Mouse (Mus musculus) c-Kit-positive CD71-negative TER-119-negative erythroid progenitor cells, embryonic 14.5 days (primary cell): ENCODE measurements at regions not wholly inside any gene's neighbourhood (a gene's known extent, or its start where the extent isn't known, plus 50 kb on each side); places are given as distances from the start of the nearest gene placed in this dataset.
"Not testable (repeated sequence)": the region's sequence is repeated elsewhere in the genome, so short reads cannot be mapped to it uniquely, and the experiment has no call there.

Experiments used
- DNase-seq: peaks from one replicate; pipeline ENCODE4 v3.0.0-alpha.2; 2013; ENCODE audit warnings: low read depth

DNA sequence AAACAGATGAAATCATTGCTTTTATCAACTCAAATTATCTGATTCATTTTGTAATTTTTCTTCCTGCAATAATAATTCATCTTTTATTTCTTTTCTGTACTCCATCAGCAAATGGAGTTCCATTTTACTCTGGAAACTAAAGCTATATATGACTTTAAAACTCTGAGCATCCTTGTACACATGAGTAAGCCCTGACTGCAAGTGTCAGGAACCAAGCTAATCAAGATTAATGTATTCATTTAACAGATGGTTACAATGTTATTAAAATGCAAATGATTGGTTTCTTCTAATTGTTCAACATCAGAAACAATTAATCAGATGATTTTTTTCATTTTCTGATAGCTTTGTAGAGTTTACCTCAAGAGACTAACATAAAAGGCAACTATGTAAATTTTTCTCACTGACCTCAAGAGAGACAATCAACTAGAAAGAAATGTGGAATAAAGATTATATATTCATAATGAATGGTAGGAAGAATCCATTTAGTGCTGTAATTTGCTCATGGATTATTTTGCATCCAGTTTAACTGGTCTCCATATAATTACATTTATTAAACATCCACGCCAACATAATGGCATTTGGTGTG lies 1064.5 kb downstream of the Basp1 start:
- DNase-seq, result no peak

DNA sequence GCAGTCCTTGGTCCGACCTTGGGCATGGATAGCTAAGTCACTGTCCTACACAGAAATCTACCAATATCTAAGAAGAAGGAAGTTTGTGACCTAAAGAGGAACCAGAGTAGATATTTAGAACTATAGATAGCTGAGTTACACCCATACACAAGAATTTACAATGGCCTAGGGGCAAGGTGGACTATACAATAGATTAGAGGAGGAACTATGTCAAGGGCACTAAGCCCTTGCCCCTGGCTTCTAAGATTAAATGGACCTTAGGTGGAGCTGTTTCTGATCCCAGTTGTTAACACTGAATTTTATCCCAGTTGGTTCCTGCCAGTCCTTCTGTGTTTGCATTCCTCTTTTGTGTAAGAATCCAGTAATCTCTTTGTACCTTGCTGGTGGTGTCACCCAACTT lies 1077.7 kb downstream of the Basp1 start:
- DNase-seq, result not testable (repeated sequence)

DNA sequence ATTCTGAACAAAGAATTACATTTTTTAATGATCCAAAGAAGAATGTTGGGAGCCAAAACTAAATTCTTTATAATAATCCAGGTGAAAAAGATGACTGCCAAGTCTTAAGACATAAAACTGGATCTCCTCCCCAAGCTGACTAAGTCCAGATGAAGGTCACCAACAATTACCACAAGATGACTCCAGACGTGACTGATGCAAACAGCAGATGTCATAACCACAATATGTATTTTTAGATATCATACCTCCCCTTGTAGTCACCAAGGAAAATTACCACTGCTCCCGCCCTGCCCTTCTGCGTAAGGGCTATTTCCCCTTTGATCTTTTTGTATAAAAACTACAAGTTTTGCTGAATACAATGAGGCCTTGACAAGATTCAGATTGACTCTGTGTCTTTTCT lies 1110.4 kb downstream of the Basp1 start:
- not testable (repeated sequence) for DNase-seq

GRCm38 (mm10) chr15:24297236-24297635 lies 1116.3 kb downstream of the Basp1 start:
- no peak for DNase-seq

GRCm38 (mm10) chr15:24296798-24297197 lies 1116.8 kb downstream of the Basp1 start:
- DNase-seq, result no peak

DNA sequence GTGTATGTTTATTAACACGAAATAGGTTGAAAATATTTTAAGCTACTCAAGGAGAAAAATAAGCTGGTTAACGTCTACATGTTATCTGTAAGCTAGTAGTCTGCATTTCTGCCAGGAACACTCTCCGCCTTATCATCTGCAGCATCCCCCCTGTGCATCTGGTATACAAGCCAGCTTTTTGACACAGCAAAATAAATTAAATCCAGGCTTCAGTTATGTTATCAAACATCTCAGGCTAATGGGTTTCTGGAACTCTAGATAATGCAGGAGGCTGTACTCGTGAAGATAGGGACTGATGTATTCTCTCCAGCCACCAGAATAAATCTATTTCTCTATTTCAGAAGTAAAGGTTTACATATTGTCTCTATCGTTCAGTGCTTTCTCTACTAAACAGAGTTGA lies 1138.5 kb downstream of the Basp1 start:
- DNase-seq, result no peak

GRCm38 (mm10) chr15:24267360-24267759 lies 1146.2 kb downstream of the Basp1 start:
- DNase-seq, result no peak
